Mouse (Mus musculus) mature B cell (primary cell): Measurements from ENCODE around the gene Endou.
"Not testable (repeated sequence)": the region's sequence is repeated elsewhere in the genome, so short reads cannot be mapped to it uniquely, and the experiment has no call there.

Experiments used
- in situ Hi-C: fragments of 300-500 bp; cut with MboI; formaldehyde crosslinking; loops from 2 replicates; pipeline ENCODE4 v1.14.3; 2019

The Endou gene

DNA sequence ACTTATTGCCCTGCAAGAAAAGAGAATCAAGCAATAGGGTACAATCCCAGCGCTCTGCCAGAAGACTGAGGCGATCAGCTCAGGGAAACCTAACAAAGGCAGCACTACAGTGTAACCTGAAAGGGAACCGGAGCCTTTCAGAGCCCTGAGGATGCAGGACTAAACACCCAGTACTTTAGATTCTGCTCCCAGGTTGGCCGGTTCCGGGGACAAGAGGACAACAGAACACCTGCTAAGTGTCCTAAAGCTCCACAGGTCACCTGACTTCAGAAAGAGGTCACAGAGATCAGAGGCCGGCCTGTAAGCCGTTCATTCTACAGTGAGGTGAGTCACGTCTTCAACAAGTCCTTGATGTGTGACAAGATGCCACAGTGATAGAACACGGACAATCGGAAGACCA, 34.5 kb downstream of the Endou start:
- in situ Hi-C loops: no loop called here

DNA sequence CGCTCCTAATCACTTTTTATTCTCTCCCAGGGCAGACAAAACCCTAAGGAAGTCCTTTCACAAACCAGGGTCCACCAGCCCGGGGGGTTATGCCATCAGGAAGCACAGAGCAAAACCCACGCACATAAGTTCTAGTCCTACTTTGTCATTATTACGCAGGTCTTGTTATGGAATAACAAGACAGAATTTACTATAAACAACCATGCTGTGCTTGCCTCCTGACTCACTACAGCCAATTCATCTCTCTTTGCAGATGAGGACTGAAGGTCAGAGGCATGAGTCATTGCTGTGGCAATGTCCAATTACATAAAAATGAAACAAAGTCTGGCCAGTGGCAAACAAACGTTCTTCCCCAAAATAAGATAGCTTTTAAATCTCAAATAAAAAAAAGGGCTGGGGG, 37.7 kb downstream of the Endou start:
- in situ Hi-C loops: no loop called here

DNA sequence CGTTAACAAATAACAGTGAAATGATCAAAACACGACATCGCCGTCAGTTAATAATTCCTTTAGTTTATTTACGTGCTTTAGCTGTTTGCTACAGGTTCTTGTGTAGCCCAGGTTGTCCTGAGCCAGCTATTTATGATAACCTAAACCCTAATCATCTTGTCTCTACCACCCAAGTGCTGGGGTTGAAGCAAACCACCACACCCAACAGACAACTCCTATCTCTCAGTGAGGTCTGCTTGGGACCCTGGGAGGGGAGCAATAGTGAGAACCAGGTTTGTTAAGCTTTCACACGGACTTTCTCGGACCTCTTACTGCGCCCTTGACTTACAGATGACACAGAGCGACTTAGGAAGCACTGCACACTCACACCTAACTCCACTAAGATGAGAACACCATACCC, 47.0 kb downstream of the Endou start:
- in situ Hi-C loops: no loop called here

DNA sequence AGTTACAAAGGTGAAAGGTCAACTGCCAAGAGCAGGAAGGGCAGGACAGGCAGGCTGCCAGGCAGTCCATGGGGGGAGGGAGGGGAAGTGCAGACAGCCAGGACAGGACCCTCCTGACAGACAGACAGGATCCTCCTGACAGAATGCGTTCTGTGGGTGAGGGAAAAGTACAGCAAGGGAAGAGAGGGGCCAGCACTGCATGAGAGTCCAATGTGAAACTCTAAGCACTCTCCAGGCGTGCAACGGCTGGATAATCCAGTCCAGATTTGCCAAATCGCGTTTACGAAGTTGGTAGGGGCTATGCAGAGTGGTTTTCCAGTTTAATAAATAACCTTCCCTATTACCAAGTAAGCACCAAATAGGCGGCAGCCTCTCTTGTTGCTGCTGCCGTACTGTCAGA, 49.1 kb downstream of the Endou start:
- in situ Hi-C loops: no loop called here

DNA sequence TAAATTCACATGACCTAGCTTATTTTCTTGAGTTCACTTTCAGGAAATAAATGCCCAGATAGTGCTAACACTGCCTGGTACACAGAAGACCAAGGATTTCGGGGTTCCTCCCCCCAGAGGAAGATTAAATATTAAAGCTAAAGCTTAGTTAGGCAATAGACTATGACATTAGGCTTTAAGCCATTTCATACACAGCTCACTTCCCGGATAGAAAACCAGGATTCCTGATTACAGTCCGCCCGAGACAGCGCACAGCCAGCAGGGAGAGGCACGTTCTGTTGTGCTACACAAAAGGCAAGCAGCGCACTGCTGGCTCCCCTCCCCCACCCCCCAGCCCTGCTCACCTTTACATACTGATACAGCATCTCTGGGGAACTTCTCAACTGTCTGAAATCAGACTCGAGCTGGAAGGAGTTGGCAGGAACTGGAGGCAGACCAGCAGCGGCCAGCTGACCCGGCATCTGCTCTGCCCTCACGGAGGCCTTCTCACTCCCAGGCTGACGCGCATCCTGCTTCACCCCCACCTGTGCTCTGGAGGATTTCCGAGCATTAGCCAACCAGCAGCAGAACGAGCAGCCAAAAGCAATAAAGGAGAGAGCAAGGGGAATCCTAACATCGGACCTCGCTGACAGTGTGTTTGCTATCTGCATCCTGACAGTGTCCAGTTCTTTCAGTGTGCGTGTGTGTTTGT, 51.0 kb downstream of the Endou start:
- in situ Hi-C loops: no loop called here

DNA sequence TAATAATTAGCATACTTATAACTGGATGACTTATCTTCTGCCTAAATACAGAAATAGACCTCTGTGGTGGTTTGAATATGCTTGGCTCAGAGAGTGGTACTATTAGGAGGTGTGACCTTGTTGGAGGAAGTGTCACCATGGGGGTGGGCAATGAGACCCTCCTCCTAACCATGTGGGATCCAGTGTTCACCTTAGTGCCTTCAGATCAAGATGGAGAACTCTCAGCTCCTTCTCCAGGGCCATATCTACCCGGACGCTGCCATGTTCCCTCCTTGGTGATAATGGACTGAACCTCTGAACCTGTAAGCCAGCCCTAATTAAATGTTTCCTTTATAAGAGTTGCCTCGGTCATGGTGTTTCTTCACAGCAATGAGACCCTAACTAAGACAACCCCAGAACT, 53.8 kb downstream of the Endou start:
- in situ Hi-C loops: no loop called here

DNA sequence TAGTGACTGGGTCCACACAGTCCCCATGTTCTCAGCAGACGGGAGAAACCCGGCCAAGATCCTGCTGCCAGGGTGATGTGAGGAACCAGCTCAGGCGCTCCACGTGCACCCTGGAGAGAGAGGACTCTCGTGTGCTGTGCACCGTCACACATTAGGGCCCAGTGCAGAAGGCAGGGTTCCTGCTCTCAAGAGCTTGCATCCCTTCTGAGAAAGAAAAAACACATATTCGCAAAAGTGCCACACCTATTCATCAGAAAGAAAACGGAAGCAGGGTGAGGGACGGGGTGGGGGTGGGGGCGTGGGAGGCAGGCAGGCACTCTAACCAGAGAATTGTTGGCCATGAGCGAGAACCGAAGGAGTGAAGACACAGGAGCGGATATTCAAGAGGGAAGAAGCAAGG, 55.2 kb downstream of the Endou start:
- in situ Hi-C loops: no loop called here

DNA sequence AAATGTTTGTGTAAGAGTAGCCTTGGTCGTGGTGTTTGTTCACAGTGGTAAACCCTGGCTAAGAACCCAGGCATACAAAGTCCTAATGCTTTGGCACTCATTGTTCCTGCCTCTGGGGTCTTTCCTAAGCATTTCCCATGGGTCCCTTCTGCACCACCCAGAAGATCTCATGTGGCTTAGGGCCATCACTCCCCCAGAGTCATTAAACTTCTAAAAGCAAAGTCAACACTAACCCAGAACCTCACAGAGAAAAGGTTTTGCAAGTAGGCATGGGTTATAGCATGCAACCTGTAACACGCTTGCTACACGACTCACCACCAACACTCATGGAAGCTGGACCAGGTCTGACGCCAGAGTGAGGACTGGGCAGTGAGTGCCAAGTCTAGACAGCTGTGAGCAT, 56.7 kb downstream of the Endou start:
- in situ Hi-C loops: no loop called here

DNA sequence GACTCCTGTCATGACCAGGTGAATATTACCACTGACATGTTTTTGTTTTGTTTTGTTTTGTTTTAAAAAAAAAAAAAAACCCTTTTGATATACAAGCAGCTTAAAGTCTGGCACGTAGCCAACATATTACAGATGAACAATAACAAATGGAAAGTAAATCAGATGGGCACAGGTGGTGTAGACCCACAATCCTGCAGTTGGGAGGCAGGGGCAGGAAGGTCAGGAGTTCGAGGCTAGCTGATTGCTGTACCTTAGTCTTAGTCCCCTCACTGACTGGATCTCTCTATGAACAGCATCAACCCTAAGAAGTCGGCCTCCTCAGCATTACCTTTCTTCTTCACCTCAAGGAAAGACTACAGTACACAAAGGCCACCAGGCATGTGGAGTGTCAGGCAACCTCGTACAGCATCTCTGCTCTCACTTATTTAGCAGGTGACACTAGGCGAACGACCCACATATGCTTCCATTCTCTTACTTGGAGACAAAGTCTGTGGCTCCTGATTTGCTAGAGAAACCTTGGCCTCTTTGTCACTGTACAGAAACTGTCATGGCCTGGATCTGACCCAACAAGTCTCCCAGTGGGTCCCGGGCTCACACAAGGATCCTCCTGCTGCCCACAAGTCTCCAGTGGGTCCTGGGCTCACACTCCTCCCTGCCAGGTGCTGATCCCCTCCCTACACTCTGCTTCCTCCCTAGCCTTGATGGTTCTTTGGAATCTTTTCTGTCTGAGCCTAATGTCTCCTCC, 57.7 kb downstream of the Endou start:
- in situ Hi-C loops: no loop called here

DNA sequence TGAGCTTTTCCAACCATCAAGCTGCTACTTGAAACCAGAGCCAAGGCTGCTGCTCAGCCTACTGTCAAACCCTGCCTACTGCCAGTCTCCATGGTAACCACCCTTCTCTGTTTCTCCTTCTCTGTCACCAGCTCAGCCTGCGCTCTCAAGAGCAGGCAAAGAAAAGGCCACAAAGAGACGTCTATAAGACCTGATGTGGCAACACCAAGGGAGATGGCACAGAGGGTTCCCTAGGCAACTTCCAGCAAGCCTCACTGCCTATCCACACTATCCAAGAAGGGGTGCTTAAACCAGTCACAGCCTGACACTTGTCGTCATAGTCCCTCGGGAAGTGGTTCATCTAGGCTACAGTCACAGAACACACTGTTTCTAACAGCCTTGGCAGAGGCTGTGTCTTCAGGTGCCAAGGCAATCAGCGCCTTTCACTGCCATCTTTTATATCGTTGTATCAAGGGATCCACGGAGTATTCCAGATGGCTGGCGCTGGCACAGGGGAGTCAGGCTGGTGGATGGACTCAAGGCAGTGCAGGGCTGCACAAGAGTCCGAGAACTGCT, 58.9 kb downstream of the Endou start:
- in situ Hi-C loops: no loop called here

DNA sequence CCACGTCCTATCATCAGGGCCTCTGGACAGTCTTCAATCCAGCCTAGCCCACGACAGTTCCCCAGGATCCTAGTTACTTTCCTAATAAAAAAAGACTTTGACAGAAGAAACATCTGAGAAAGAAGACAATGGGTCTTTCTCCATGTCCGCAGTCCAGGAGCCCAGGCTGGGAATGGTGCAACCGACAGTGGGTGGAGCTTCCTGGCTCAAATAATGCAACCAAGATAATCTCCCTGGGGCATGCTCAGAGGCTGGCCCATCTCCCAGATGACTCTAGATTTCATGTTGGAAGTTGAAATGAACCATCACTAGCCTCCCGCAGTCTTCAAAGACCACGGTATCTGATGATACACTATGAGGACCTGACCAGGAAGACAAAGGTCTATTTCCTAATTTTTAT, 60.6 kb downstream of the Endou start:
- in situ Hi-C loops: no loop called here

DNA sequence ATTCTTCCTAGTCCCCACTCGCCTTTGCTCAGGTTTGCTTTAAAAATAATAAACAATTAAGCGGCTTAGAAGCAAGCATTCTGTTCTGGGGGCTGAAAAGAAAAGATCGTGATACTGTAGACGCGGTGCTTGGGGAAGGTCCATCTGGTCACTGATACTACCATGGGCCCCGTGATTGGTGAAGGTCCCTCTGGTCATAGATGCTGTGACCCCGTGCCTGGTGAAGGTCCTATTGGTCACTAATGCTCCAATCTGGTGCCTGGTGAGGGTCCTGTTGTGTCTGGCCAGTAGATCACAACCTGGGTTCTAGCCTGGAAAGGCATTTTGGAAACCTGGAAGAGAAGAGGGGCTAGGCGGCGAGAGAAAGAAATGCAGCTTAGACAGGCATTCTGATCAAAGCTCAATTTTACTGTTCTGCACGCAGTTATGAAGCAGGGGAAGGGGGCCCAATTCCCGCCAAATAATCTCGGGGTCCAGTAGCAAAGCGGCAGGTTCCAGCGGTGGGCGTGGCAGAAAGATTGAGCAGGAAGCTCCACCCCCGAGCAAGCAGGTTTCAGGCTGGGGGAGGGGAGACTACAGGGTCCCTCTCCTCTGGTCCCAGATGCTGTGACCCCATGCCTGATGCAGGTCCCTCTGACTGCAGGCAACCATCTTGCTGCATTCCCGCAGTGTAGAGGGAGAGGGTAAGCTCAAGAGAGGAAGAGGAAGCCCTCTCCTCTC, 62.8 kb downstream of the Endou start:
- in situ Hi-C loops: not testable (repeated sequence)

DNA sequence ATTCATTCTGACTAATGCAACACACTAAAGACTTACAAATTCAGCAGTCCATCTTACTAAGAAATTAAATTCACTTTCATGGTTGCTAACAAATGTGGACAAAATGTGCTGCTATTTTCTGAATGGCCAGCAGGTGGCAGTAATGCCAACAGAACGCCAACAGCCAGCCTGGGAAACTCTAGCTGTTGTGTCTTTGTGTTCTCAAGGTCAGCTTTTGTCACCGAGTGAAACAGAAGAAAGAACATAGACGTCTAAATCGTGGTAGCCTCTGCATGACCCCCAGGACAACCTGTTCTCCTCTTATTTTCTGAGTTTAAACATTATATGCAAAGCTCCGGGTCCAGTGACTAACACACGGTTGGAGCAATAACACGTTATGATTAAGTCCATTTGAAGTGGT, 63.7 kb downstream of the Endou start:
- in situ Hi-C loops: no loop called here

DNA sequence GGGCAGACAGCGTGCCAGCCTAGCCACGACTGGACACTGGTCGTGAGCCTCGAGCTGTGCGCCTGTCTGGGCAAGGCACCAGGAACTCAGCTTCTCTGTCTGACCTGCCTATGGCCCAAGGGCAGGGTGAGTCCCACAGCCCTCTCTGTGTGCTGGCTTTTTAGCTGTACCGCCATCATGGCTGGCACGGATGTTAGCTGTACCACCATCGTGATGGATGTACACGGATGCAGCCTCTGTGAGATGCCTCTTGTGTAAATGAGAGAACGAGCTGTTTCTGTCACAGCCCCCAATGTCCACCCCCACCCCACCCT, 64.7 kb downstream of the Endou start:
- in situ Hi-C loops: no loop called here

DNA sequence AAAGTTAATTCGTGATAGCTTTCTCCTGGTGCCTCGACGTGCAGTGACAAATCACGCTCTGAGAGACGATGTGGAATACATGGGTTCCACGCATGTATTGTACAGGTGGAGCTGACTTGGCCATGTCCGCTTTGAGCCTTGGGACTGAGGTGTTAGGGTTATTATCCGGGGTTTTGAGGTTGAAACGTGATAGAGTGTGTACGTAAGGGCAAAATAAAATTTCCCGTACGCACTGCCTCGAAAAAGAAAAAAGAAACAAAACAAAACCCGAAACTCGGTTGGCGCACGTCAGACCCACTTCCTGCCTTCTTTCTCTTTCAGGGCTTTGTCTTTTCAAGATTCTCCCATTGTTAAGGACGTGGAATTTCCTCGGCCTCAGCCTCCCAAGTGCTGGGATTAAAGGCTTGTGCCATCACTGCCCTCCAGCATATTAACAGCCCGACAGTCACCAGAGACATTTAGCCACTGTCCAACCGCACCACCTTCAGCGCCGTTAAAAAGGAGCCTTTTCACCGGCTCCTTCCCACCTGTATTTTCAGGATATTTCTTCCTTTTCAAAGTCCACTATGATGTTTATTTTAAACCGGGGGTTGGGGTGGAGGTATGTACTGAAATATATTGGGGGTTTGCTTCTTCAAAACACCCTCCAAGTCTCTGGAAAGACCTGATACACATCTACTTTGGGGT, 65.2 kb downstream of the Endou start:
- in situ Hi-C loops: no loop called here

DNA sequence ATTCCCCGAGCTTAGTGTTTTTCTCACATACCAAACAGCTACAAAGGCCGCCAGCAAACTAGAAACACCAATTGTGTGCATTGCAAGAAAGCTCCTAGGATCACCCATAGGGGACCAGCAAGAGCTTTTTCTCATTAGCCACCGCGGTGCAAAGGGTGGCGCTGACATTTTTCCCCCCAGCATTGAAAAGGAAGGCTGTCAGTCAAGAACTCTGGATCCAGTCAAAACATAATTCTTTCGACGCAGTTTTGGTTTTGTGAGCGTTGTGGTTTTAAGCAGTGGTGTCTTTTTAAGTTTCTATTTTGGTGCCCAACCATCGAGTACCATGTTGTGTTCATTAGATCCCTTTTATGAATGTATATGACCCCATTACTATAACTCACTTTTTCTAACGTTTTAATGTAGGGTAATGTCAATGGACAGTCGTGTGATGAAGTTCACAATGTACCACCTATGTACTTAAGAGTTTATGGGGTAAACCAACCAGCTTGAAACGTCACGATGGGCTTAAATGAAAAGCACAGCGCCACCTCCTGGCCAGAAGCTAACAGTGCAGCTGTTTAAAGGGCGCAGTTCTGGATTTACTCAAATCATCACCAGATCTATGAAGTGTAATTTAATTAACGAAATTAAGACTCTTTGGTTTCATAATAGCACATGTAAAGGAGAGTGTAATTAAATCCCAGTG, 66.0 kb downstream of the Endou start:
- in situ Hi-C loops: no loop called here

DNA sequence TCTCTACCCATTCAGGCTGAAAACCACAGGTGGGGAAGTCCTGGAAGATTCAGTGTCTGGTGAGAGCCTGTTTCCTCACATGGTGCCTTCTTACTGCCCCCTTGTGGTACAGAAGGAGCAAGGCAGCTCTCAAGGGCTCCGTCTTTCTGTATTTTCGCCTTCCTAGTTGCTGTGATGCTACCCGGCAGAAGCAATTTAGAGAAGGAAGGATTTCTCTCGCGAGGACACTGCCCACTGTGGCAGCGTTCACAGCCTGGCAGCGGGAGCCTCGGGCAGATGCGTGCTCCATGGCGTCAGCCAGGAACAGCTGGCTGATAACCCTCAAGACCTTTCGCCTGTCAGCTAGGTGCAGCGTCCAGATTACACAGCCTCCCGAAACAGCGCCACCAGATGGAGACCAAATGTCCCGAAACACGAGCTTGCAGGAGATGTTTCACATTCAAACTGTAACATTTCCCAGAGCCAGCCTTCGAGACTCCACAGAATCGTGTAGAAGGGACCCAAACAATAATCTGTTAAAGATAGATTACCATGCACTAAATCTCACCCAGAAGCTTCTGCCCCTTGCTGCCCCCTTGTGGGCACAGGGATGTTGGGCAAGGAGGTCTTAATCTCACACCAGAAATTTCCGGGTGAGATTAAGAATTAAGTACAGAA, 67.3 kb downstream of the Endou start:
- in situ Hi-C loops: no loop called here
